Mouse (Mus musculus) neural tube, embryonic 12.5 days (tissue): ENCODE data around the gene Gm5108. TPM values are rescaled to one million over a fixed set of nuclear protein-coding genes. Genes with fewer than 3 reads are reported as not detected.

Experiments
- polyA plus RNA-seq: library from polyadenylated mRNA; unstranded; fragments of >200 nt; fragmentation: Nextera tagmentation; extraction: Ambion mirVana; gene quantifications from 2 replicates; pipeline ENCODE4 v1.2.1, GENCODE M21; 2016

Gm5108 gene
- polyA plus RNA-seq, 1 experiment from 2014 or later = not detected

Other genes starting within 250 kb of the Gm5108 start
- 34.7 and 35.7 TPM in 2 replicates for gene Atp8a1, start 94.2 kb upstream of the Gm5108 start, polyA plus RNA-seq
- gene Gm21905, start 4.8 kb downstream of the Gm5108 start, polyA plus RNA-seq = not detected in 2 replicates
- 0.24 TPM in 1 of 2 replicates, not detected in the other for gene Grxcr1, start 90.2 kb downstream of the Gm5108 start, polyA plus RNA-seq